ENCODE assay signal across 8 mouse cellular contexts in the genomic region with DNA sequence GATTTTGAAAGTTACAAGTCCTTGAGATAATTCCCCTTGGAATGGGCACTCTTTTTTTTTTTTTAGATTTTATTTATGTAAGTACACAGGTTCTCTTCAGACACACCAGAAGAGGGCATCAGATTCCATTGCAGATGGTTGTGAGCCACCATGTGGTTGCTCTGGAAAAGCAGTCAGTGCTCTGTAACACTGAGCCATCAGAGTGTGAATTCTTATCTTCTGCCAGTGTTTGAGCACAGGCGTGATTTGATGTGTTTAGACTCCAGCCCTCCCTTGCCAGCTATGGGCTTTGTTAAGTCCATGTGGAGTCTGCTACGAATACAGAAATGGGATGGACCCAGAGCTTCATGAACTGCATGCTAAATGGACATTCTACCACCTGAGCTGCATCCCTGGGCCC. TPM values are rescaled to one million over a fixed set of nuclear protein-coding genes. Genes with fewer than 3 reads are reported as not detected.
A peak's percentile ranks its signal among the peaks of the same experiment; 100 is the strongest.
DNase-seq lines count a peak whose midpoint lies in the region; ATAC-seq and TF ChIP-seq lines count a peak whose summit lies in the region.

No protein-coding gene starts in this region.

- peak; percentile 42 for TF ChIP-seq CTCF in gastrocnemius, adult 2 months (IDR thresholded peaks at IDR 0.05)

- peak overlapping the region; percentile 99 for H3K4me3 ChIP-seq in gastrocnemius, adult 2 months
- peak overlapping the region; percentile 77 for H3K4me3 ChIP-seq in embryonic facial prominence, embryonic 10.5 days
- H3K4me3 ChIP-seq in hindbrain, embryonic 15.5 days = peak overlapping the region; percentile 78; the same call in 1 of the 2 replicates

- no peak overlapping the region; the same call in 1 of the 2 replicates for H3K9ac ChIP-seq in hindbrain, embryonic 15.5 days

- peak overlapping the region; percentile 61 for H3K4me2 ChIP-seq in hindbrain, embryonic 15.5 days

- intact Hi-C loops in gastrocnemius, adult 2 months (cut with DNase I) = loop anchor here (10.0 kb wide), 1 partner anchor 173 kb away; no protein-coding TSS in a partner anchor
- intact Hi-C loops in gastrocnemius, postnatal 14 days (cut with DNase I; ENCODE audit: low total_unique reads) = loop anchor here (10.0 kb wide), 1 partner anchor 53 kb away; no protein-coding TSS in a partner anchor

- peaks cover 55% of the 10 kb centered on the region for H3K36me3 ChIP-seq in embryonic facial prominence, embryonic 10.5 days (replicated peaks)
- H3K36me3 ChIP-seq in hindbrain, embryonic 15.5 days = no peaks in the 10 kb centered on the region

- 53% methylated on average over 2 of the region's 2 CpGs for whole genome bisulfite sequencing in embryonic facial prominence, embryonic 10.5 days
- WGBS in hindbrain, embryonic 15.5 days = 15% methylated on average over 2 of the region's 2 CpGs

- no peaks in the 10 kb centered on the region for H3K9me3 ChIP-seq in embryonic facial prominence, embryonic 10.5 days
- H3K9me3 ChIP-seq in hindbrain, embryonic 15.5 days = no peaks in the 10 kb centered on the region

- peak overlapping the region; percentile 99 for H3K27ac ChIP-seq in gastrocnemius, adult 2 months
- peak overlapping the region; percentile 10; the same call in 1 of the 2 replicates for H3K27ac ChIP-seq in embryonic facial prominence, embryonic 10.5 days (replicated peaks)
- H3K27ac ChIP-seq in hindbrain, embryonic 15.5 days (replicated peaks) = 0 out of 2 replicates have a peak overlapping the region, but pooled peaks have one; percentile 22

- H3K27me3 ChIP-seq in embryonic facial prominence, embryonic 10.5 days (replicated peaks; ENCODE audit: low read depth, poor library complexity, severe bottlenecking) = no peaks in the 10 kb centered on the region
- no peaks in the 10 kb centered on the region for H3K27me3 ChIP-seq in hindbrain, embryonic 15.5 days

- DNase-seq in gastrocnemius, adult 2 months = peak; percentile 18
- DNase-seq in gastrocnemius, postnatal 14 days = no peak
- DNase-seq in 416B (ENCODE audit: low read depth) = peak; percentile 54
- no peak for DNase-seq in embryonic facial prominence, embryonic 10.5 days (ENCODE audit: low spot score)
- DNase-seq in lung, postnatal 14 days = peak; percentile 34
- no peak for DNase-seq in T-cell, adult 2 months (ENCODE audit: low spot score)
- DNase-seq in right cerebral cortex, adult 2 months (ENCODE audit: low spot score in 2 of 2) = no peak

- H3K4me1 ChIP-seq in embryonic facial prominence, embryonic 10.5 days = peaks cover 57% of the 10 kb centered on the region
- H3K4me1 ChIP-seq in hindbrain, embryonic 15.5 days (replicated peaks) = peaks cover 51% of the 10 kb centered on the region

- no peak for ATAC-seq in hindbrain, embryonic 15.5 days (ENCODE audit: low FRiP score, low read depth)

RNA-seq across cellular contexts. Expression of a gene that starts 1.7 kb away (rescaled TPM):
- total RNA-seq in gastrocnemius, adult 2 months (2021) = 100 to 1,000 TPM in 1 of 2 experiments, 10 to 100 TPM in 1; 74.7 to 115 TPM
- total RNA-seq in gastrocnemius, postnatal 14 days (2021) = 10 to 100 TPM; 54.5 to 62.2 TPM
- polyA plus RNA-seq in embryonic facial prominence, embryonic 10.5 days (2016; fragmentation: Nextera tagmentation; extraction: Ambion mirVana) = 3.2 and 3.6 TPM in 2 replicates
- 3.9 and 4.0 TPM in 2 replicates for polyA plus RNA-seq in hindbrain, embryonic 15.5 days (2015; fragmentation: Nextera tagmentation; extraction: Ambion mirVana)

RNA-seq across cellular contexts. Expression of a gene that starts 2.0 kb away (rescaled TPM):
- total RNA-seq in gastrocnemius, adult 2 months (2021) = 1 to 10 TPM; 1.6 to 3.3 TPM
- total RNA-seq in gastrocnemius, postnatal 14 days (2021) = 1 to 10 TPM; 2.3 to 2.6 TPM
- 1.0 and 1.5 TPM in 2 replicates for polyA plus RNA-seq in embryonic facial prominence, embryonic 10.5 days (2016; fragmentation: Nextera tagmentation; extraction: Ambion mirVana)
- 1.0 and 1.3 TPM in 2 replicates for polyA plus RNA-seq in hindbrain, embryonic 15.5 days (2015; fragmentation: Nextera tagmentation; extraction: Ambion mirVana)

RNA-seq across cellular contexts. Expression of a gene that starts 2.3 kb away (rescaled TPM):
- total RNA-seq in gastrocnemius, adult 2 months (2021) = 10 to 100 TPM; 21.8 to 26.6 TPM
- 10 to 100 TPM; 21.2 to 28.1 TPM for total RNA-seq in gastrocnemius, postnatal 14 days (2021)
- 169 and 173 TPM in 2 replicates for polyA plus RNA-seq in embryonic facial prominence, embryonic 10.5 days (2016; fragmentation: Nextera tagmentation; extraction: Ambion mirVana)
- polyA plus RNA-seq in hindbrain, embryonic 15.5 days (2015; fragmentation: Nextera tagmentation; extraction: Ambion mirVana) = 45.8 and 49.5 TPM in 2 replicates

RNA-seq across cellular contexts. Expression of a gene that starts 30.6 kb away (rescaled TPM):
- 100 to 1,000 TPM; 128 to 137 TPM for total RNA-seq in gastrocnemius, adult 2 months (2021)
- total RNA-seq in gastrocnemius, postnatal 14 days (2021) = 10 to 100 TPM; 85.9 to 86.7 TPM
- polyA plus RNA-seq in embryonic facial prominence, embryonic 10.5 days (2016; fragmentation: Nextera tagmentation; extraction: Ambion mirVana) = 92.2 and 95.4 TPM in 2 replicates
- 90.1 and 99.1 TPM in 2 replicates for polyA plus RNA-seq in hindbrain, embryonic 15.5 days (2015; fragmentation: Nextera tagmentation; extraction: Ambion mirVana)

RNA-seq across cellular contexts. Expression of a gene that starts 30.7 kb away (rescaled TPM):
- 10 to 100 TPM; 40.8 to 56.4 TPM for total RNA-seq in gastrocnemius, adult 2 months (2021)
- 10 to 100 TPM; 28.2 to 38.9 TPM for total RNA-seq in gastrocnemius, postnatal 14 days (2021)
- polyA plus RNA-seq in embryonic facial prominence, embryonic 10.5 days (2016; fragmentation: Nextera tagmentation; extraction: Ambion mirVana) = 77.2 and 82.7 TPM in 2 replicates
- 109 and 118 TPM in 2 replicates for polyA plus RNA-seq in hindbrain, embryonic 15.5 days (2015; fragmentation: Nextera tagmentation; extraction: Ambion mirVana)

Comparison
In these comparisons a context has a peak if more than half of its experiments do, and no peak if none do; other contexts are left out.
1. DNase-seq: peak in gastrocnemius, adult 2 months (single experiment), 416B (single experiment) and lung, postnatal 14 days (single experiment); none in gastrocnemius, postnatal 14 days (single experiment), embryonic facial prominence, embryonic 10.5 days (single experiment), T-cell, adult 2 months (single experiment) and right cerebral cortex, adult 2 months (0 of 2).
2. H3K27ac ChIP-seq: peak in every context shown above with its lines; median percentile 99 in gastrocnemius, adult 2 months; 22 in hindbrain, embryonic 15.5 days; 10 in embryonic facial prominence, embryonic 10.5 days.
3. Peak in every context shown above with its lines, with median percentiles within 50 percentile points of each other: H3K4me3 ChIP-seq.